Mouse (Mus musculus): Measurements from ENCODE around the gene Fzd4. TPM values are rescaled to one million over a fixed set of nuclear protein-coding genes. Genes with fewer than 3 reads are reported as not detected.

Gene Fzd4
- polyA plus RNA-seq, 1 experiment from 2014 or later = 28.1 TPM

DNA sequence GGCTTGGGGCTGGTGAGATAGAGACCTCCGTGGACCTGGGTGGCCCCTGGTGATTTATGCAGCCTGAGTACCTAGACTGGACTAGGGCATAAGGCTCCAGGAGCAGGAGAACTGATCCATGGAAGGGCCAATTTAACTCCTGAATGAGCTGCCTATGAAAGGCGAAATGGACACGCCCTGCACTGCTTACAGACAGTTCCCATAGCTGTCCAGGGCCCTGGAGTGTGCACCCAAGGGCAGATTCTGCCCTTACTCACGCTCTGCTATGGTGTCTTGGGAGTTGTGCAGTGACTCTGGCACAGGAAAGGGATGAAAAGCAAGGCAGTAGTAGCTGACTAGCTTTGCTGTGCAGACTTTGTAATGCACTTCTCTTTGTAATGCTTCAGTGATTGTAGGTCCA, 6.1 kb downstream of the Fzd4 start:
- Histone ChIP-seq H3K27me3 (ENCODE audit: insufficient read depth, low read length) (no peaks in the 10 kb centered on the region), H3K36me3 (ENCODE audit: insufficient read depth, low read length) (peaks cover 27% of the 10 kb centered on the region), H3K4me2 (replicated peaks; ENCODE audit: low read depth, low read length) (peak overlapping the region; percentile 76), H3K4me3 (ENCODE audit: low read length) (0 out of 2 replicates have a peak overlapping the region, but pooled peaks have one; percentile 2), H3K9ac (replicated peaks; ENCODE audit: low read length) (no peak overlapping the region), H3K9me3 (ENCODE audit: low read length) (no peaks in the 10 kb centered on the region), H3K27ac (ENCODE audit: low read length) (peak overlapping the region; percentile 76), H3K4me1 (ENCODE audit: insufficient read depth, low read length) (peaks cover 75% of the 10 kb centered on the region)
- ATAC-seq (ENCODE audit: low FRiP score, low TSS enrichment) = peak; percentile 89
- 23% methylated on average over 4 of the region's 4 CpGs for WGBS

DNA sequence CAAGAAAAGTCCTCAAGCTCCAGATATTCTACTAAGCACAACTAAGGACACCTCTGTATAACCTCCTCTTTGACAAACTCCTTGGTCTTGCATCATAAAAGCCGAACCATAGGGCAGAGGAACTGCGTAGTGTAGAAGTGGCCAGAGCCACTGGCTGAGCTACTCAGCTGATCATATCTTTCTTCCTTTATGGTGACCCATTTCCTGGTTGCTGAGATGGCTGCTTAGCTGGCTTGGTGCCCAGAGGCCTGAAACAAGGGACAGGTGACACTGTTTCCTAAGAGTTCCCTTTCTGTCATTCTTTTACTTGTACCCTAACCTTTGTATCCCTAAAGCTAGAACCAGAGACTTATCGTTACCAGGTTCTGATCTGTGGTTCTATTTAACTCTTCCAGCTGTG, 7.2 kb downstream of the Fzd4 start:
- no peak overlapping the region for H3K4me2 ChIP-seq (replicated peaks; ENCODE audit: low read depth, low read length)
- H3K4me1 ChIP-seq (ENCODE audit: insufficient read depth, low read length) = peaks cover 76% of the 10 kb centered on the region
- H3K36me3 ChIP-seq (ENCODE audit: insufficient read depth, low read length) = peaks cover 27% of the 10 kb centered on the region
- H3K27ac ChIP-seq (ENCODE audit: low read length) = peak overlapping the region; percentile 76
- 53% methylated on average over 3 of the region's 3 CpGs for WGBS
- no peaks in the 10 kb centered on the region for H3K9me3 ChIP-seq (ENCODE audit: low read length)
- H3K4me3 ChIP-seq (ENCODE audit: low read length) = no peak overlapping the region
- no peaks in the 10 kb centered on the region for H3K27me3 ChIP-seq (ENCODE audit: insufficient read depth, low read length)
- 0 out of 2 replicates have a peak, but pooled peaks have one; percentile 17 for ATAC-seq (ENCODE audit: low FRiP score, low TSS enrichment)
- H3K9ac ChIP-seq (replicated peaks; ENCODE audit: low read length) = no peak overlapping the region

DNA sequence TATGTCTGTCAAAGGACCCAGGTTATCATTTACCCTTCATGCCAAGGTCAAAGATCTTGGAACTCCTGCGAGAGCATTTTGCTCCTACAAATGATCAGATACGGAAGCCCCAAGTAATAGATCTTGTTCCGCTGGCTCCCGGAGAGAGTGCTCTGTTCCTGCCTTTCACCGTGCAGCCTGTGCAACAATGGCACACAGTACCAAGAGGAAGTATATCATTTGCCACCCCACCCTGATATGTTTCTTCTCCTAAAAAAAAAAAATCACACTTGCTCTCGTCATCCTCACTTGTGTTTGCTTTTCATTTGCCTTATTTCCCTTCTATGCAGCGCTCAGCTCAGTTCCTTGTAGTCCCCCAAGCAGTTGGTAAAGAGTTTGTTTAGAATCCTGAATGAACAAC, 7.9 kb downstream of the Fzd4 start:
- Histone ChIP-seq H3K27ac (ENCODE audit: low read length) (peak overlapping the region; percentile 31; the same call in 1 of the 2 replicates), H3K9ac (replicated peaks; ENCODE audit: low read length) (no peak overlapping the region), H3K4me2 (replicated peaks; ENCODE audit: low read depth, low read length) (no peak overlapping the region), H3K27me3 (ENCODE audit: insufficient read depth, low read length) (no peaks in the 10 kb centered on the region), H3K9me3 (ENCODE audit: low read length) (no peaks in the 10 kb centered on the region), H3K4me3 (ENCODE audit: low read length) (no peak overlapping the region), H3K4me1 (ENCODE audit: insufficient read depth, low read length) (peaks cover 77% of the 10 kb centered on the region), H3K36me3 (ENCODE audit: insufficient read depth, low read length) (peaks cover 25% of the 10 kb centered on the region)
- WGBS = 69% methylated on average over 7 of the region's 7 CpGs
- no peak for ATAC-seq (ENCODE audit: low FRiP score, low TSS enrichment)

DNA sequence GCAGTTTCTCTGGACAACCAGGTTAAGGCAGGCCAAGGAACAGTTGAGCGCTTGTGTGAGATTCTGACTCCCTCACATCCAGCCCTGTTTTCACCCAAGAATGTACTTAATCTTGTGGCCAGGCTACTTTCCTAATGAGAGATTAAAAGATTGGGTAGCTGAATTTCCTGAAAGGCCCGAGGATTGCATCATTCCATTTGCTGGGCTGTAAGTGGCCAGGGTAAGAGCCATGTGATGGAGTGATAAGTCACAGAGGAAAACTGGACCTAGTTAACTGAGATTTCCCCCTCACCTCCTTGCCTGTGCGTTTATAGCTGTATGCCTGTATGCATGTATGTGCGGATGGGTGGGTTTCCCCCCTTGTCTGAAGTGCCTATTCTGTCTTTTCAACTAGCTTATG, 11.9 kb downstream of the Fzd4 start:
- Histone ChIP-seq H3K4me1 (ENCODE audit: insufficient read depth, low read length) (peaks cover 56% of the 10 kb centered on the region), H3K36me3 (ENCODE audit: insufficient read depth, low read length) (peaks cover 12% of the 10 kb centered on the region), H3K4me3 (ENCODE audit: low read length) (no peak overlapping the region), H3K9me3 (ENCODE audit: low read length) (no peaks in the 10 kb centered on the region), H3K27me3 (ENCODE audit: insufficient read depth, low read length) (no peaks in the 10 kb centered on the region), H3K9ac (replicated peaks; ENCODE audit: low read length) (no peak overlapping the region), H3K4me2 (replicated peaks; ENCODE audit: low read depth, low read length) (no peak overlapping the region), H3K27ac (ENCODE audit: low read length) (peak overlapping the region; percentile 73)
- ATAC-seq (ENCODE audit: low FRiP score, low TSS enrichment) = peak; percentile 47
- 65% methylated on average over 4 of the region's 4 CpGs for WGBS

DNA sequence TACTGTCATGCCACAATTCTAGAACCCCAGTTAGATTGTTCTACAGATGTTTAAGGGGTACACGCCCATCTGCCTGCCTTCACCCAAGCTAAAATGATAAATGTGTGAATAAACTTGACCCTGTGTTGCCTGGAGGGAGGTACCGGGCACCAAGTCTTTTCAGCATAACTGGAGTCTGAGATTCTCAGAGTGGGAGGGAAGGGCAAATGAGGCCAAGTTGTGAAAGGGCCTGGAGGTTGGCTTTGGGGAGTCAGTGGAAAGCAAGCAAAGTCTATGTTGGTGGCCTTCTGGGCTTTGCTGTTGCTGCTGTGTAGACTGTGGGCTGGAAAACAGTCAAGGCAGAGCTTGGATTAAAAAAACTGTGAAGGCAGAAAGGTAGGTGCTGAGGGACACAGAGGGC, 13.6 kb downstream of the Fzd4 start:
- Histone ChIP-seq H3K4me2 (replicated peaks; ENCODE audit: low read depth, low read length) (no peak overlapping the region), H3K36me3 (ENCODE audit: insufficient read depth, low read length) (peaks cover 7% of the 10 kb centered on the region; the same call in 1 of the 2 replicates), H3K9ac (replicated peaks; ENCODE audit: low read length) (peak overlapping the region; percentile 35; the same call in 1 of the 2 replicates), H3K27me3 (ENCODE audit: insufficient read depth, low read length) (no peaks in the 10 kb centered on the region), H3K27ac (ENCODE audit: low read length) (peak overlapping the region; percentile 68), H3K4me1 (ENCODE audit: insufficient read depth, low read length) (peaks cover 44% of the 10 kb centered on the region), H3K4me3 (ENCODE audit: low read length) (no peak overlapping the region), H3K9me3 (ENCODE audit: low read length) (no peaks in the 10 kb centered on the region)
- ATAC-seq (ENCODE audit: low FRiP score, low TSS enrichment) = peak; percentile 7; the same call in 1 of the 2 replicates
- 41% methylated on average over 2 of the region's 2 CpGs for WGBS

DNA sequence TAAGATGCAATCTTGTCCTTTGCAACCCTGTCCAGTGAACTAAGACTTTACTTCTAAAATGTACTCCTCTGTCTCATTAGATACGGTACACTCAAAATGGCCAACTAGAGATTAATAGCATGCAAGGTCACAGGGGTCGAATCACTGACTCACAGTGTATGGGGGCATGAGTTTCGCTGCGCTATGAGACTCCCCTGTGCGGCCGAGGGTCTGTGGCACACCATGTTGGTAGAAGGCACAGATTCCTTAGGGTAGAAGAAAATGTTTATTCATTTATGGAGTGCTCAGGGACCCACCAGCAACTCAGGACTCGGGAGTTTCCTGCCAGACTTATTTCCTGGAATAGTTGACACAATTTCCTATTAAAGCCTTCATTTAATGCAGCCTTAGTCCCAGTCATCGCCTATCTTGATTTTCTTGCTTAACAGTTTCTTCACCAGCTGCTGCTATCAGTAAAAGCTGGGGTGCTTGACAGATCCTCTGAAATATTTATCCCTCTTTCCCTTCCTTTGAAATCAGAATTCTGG, 14.0 kb downstream of the Fzd4 start:
- 20% methylated on average over 8 of the region's 8 CpGs for WGBS
- peak overlapping the region; percentile 35; the same call in 1 of the 2 replicates for H3K9ac ChIP-seq (replicated peaks; ENCODE audit: low read length)
- peak; percentile 37 for ATAC-seq (ENCODE audit: low FRiP score, low TSS enrichment)
- peaks cover 48% of the 10 kb centered on the region for H3K4me1 ChIP-seq (ENCODE audit: insufficient read depth, low read length)
- H3K36me3 ChIP-seq (ENCODE audit: insufficient read depth, low read length) = 0 out of 2 replicates have a peak, but pooled peaks cover 3% of the 10 kb centered on the region
- H3K4me2 ChIP-seq (replicated peaks; ENCODE audit: low read depth, low read length) = no peak overlapping the region
- H3K9me3 ChIP-seq (ENCODE audit: low read length) = no peaks in the 10 kb centered on the region
- no peak overlapping the region for H3K4me3 ChIP-seq (ENCODE audit: low read length)
- no peaks in the 10 kb centered on the region for H3K27me3 ChIP-seq (ENCODE audit: insufficient read depth, low read length)
- peak overlapping the region; percentile 68 for H3K27ac ChIP-seq (ENCODE audit: low read length)

DNA sequence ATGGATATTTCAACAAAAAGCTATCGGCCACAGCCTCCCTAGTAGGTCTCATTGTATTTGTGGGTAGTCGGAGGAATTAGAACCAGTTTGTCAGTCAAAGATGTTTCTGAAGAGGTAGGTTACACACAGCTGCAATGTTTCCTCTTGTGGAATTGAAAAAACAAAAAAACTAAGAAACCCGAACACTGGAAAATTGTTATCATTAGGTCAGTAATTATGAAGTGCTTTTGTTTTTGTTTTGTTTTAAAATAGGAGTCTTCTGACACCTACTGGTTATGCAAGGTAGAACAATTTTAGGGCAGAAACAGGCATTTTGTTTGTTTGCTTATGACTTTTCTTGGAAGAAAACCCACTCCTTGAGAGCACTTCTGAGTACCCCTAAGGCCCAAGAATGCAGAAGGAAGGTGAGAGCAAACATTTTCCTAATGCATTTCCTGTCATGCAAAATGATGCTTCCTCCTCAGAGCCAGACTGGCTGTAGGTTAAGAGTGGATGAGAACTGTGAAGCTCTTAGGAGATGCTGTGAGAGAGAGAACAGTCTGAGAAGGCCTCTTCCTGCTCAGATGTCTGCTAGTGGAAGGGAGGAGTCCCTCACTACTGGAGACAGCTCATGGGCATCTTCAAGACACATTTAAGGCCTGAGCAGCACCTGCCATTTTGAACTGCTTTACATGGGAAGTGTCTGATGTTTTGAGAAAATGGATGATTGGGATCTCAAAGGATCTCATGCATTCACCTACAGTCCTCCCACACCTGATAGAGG, 14.9 kb downstream of the Fzd4 start:
- no peaks in the 10 kb centered on the region for H3K36me3 ChIP-seq (ENCODE audit: insufficient read depth, low read length)
- ATAC-seq (ENCODE audit: low FRiP score, low TSS enrichment) = no peak
- peaks cover 50% of the 10 kb centered on the region for H3K4me1 ChIP-seq (ENCODE audit: insufficient read depth, low read length)
- peak overlapping the region; percentile 12 for H3K27ac ChIP-seq (ENCODE audit: low read length)
- H3K9me3 ChIP-seq (ENCODE audit: low read length) = no peaks in the 10 kb centered on the region
- no peaks in the 10 kb centered on the region for H3K27me3 ChIP-seq (ENCODE audit: insufficient read depth, low read length)
- WGBS = 44% methylated on average over 3 of the region's 3 CpGs
- 0 out of 2 replicates have a peak overlapping the region, but pooled peaks have one; percentile 28 for H3K4me2 ChIP-seq (replicated peaks; ENCODE audit: low read depth, low read length)
- H3K9ac ChIP-seq (replicated peaks; ENCODE audit: low read length) = no peak overlapping the region
- H3K4me3 ChIP-seq (ENCODE audit: low read length) = no peak overlapping the region; the same call in 1 of the 2 replicates

DNA sequence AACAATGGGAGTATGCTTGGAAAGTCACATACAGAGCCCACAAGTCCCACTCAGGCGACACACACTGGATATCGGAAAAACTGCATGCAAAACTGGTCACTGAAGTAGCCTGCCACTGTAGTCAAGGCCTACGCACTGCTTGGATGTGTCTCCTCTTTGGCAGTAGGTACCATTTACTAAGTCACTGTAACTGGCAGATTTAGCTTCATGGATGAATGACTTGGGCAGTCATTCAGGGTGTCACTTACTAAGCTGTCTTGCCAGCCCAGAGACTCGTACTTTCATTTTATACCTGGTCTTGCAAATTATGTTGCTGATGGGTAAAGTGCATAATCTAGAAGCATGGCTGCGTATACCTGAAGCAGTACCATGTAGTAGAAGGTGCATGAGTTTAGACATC, 17.1 kb downstream of the Fzd4 start:
- Histone ChIP-seq H3K4me1 (ENCODE audit: insufficient read depth, low read length) (peaks cover 59% of the 10 kb centered on the region), H3K4me3 (ENCODE audit: low read length) (no peak overlapping the region), H3K36me3 (ENCODE audit: insufficient read depth, low read length) (no peaks in the 10 kb centered on the region), H3K9ac (replicated peaks; ENCODE audit: low read length) (no peak overlapping the region), H3K4me2 (replicated peaks; ENCODE audit: low read depth, low read length) (no peak overlapping the region), H3K27ac (ENCODE audit: low read length) (no peak overlapping the region), H3K9me3 (ENCODE audit: low read length) (no peaks in the 10 kb centered on the region), H3K27me3 (ENCODE audit: insufficient read depth, low read length) (no peaks in the 10 kb centered on the region)
- WGBS = 81% methylated on average over 5 of the region's 5 CpGs
- no peak for ATAC-seq (ENCODE audit: low FRiP score, low TSS enrichment)

DNA sequence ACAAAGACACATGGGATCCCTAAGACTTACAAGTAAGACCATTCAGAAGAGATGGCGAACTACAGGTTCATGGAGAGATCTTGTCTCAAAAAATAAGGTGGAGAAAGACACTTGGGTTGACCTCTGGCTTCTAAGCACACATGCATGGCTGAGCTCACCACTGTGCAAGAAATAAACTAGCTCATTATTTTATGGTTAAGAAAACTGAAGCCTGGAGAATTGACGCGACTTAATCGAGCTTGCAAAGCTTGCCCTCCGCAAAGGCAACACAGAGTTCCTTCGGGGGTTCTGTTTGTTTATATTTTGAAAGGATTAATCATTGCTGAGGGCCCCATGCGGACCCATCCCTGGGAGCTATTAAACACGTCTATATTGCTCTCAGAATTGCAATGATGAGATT, 18.5 kb downstream of the Fzd4 start:
- no peaks in the 10 kb centered on the region for H3K36me3 ChIP-seq (ENCODE audit: insufficient read depth, low read length)
- no peaks in the 10 kb centered on the region for H3K9me3 ChIP-seq (ENCODE audit: low read length)
- ATAC-seq (ENCODE audit: low FRiP score, low TSS enrichment) = peak; percentile 35; the same call in 1 of the 2 replicates
- H3K27me3 ChIP-seq (ENCODE audit: insufficient read depth, low read length) = no peaks in the 10 kb centered on the region
- H3K27ac ChIP-seq (ENCODE audit: low read length) = peak overlapping the region; percentile 74
- H3K4me1 ChIP-seq (ENCODE audit: insufficient read depth, low read length) = peaks cover 55% of the 10 kb centered on the region
- H3K4me2 ChIP-seq (replicated peaks; ENCODE audit: low read depth, low read length) = 0 out of 2 replicates have a peak overlapping the region, but pooled peaks have one; percentile 6
- H3K4me3 ChIP-seq (ENCODE audit: low read length) = no peak overlapping the region
- 9% methylated on average over 8 of the region's 8 CpGs for WGBS
- no peak overlapping the region for H3K9ac ChIP-seq (replicated peaks; ENCODE audit: low read length)

DNA sequence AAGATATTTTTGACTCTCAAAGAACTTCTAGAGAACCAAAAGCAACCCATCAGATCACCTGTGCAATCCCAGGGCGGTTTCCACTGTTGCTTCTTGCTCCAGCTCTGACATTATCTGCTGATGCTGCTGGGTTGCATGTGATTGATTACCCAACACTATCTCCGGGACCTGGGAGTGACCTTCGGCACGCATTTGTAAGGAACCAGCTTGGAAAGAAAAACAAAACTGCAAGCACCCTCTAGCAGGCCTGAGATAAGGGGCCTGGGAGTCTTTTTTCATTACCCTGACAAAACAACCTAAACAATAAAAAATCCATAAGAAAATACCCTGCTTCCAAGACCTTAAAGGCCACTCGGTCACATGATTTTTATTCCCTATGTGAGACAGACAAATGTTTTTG, 19.0 kb downstream of the Fzd4 start:
- Histone ChIP-seq H3K4me1 (ENCODE audit: insufficient read depth, low read length) (peaks cover 49% of the 10 kb centered on the region), H3K36me3 (ENCODE audit: insufficient read depth, low read length) (no peaks in the 10 kb centered on the region)
- 10% methylated on average over 5 of the region's 5 CpGs for WGBS

More for the DNA sequence above, 19.0 kb downstream of the Fzd4 start:
- Histone ChIP-seq H3K4me3 (ENCODE audit: low read length) (no peak overlapping the region), H3K9me3 (ENCODE audit: low read length) (no peaks in the 10 kb centered on the region), H3K9ac (replicated peaks; ENCODE audit: low read length) (no peak overlapping the region), H3K27ac (ENCODE audit: low read length) (peak overlapping the region; percentile 74), H3K27me3 (ENCODE audit: insufficient read depth, low read length) (no peaks in the 10 kb centered on the region), H3K4me2 (replicated peaks; ENCODE audit: low read depth, low read length) (no peak overlapping the region)
- peak; percentile 23; the same call in 1 of the 2 replicates for ATAC-seq (ENCODE audit: low FRiP score, low TSS enrichment)

Data from kidney, embryonic 16.5 days (tissue).